ENCODE assay signal across 8 mouse cellular contexts in the genomic region with DNA sequence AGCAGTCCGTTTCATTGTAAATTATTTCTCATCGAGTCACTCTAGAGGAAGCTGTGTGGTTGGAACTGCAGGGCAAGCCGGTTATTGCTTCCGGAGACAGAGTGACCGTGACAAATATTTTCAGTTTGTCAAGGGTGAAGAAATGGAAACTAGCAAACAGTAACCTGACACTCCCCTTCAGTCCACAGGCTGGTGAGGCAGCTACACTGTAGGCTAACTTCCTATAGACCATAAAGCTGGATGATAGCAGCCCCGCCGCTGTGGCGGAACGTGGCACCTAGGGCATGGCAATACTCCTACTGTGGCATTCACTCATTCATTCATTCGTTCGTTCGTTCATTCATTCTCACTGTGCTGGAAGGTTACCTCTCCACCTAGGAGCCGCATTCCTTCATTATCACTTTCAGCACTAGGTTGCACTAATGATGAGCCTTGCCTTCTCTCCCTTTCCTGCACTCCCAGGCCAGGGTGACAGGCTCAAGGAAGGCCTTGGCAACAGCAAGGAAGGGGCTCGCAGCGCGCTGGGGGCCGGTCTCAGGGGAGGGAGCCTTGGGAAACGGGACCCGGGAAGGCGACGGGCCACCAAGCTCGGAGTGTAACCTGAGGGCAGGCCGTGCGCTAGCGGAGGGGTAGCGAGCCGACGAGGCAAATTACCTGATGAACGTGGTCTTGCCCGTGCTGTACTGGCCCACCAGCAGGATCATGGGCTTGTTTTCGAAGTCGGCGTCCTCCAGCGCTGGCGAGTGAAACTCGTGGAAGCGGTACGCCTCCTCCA. TPM values are rescaled to one million over a fixed set of nuclear protein-coding genes. Genes with fewer than 3 reads are reported as not detected.
A peak's percentile ranks its signal among the peaks of the same experiment; 100 is the strongest.
DNase-seq lines count a peak whose midpoint lies in the region; ATAC-seq and TF ChIP-seq lines count a peak whose summit lies in the region.

No protein-coding gene starts in this region.

- intact Hi-C loops in heart, adult 2 months (cut with DNase I): loop anchor here (2.0 to 5.0 kb wide), 3 partner anchors 19 to 176 kb away; no protein-coding TSS in a partner anchor

- TF ChIP-seq CTCF in heart, adult 2 months (IDR thresholded peaks at IDR 0.05): no peak

- H3K9ac ChIP-seq in heart, adult 2 months (ENCODE audit: low read depth, low read length): peak overlapping the region; percentile 92
- H3K9ac ChIP-seq in embryonic facial prominence, embryonic 15.5 days: peak overlapping the region; percentile 60
- H3K9ac ChIP-seq in intestine, embryonic 16.5 days (ENCODE audit: low read depth, low read length): peak overlapping the region; percentile 80
- peak overlapping the region; percentile 81 for H3K9ac ChIP-seq in stomach, embryonic 16.5 days (ENCODE audit: low read length)

- H3K79me2 ChIP-seq in heart, adult 2 months (replicated peaks; ENCODE audit: control insufficient read depth, insufficient read depth, low read length): no peaks in the 10 kb centered on the region

- H3K9me3 ChIP-seq in embryonic facial prominence, embryonic 15.5 days (replicated peaks): no peaks in the 10 kb centered on the region
- H3K9me3 ChIP-seq in intestine, embryonic 16.5 days (ENCODE audit: control insufficient read depth, low read length): no peaks in the 10 kb centered on the region
- no peaks in the 10 kb centered on the region for H3K9me3 ChIP-seq in stomach, embryonic 16.5 days (replicated peaks; ENCODE audit: control insufficient read depth, low read length)

- ATAC-seq in embryonic facial prominence, embryonic 15.5 days (ENCODE audit: insufficient number of reproducible peaks, low FRiP score, low TSS enrichment, low read depth): peak; percentile 45
- ATAC-seq in intestine, embryonic 16.5 days: peak; percentile 64
- ATAC-seq in stomach, embryonic 16.5 days (ENCODE audit: insufficient read depth, low FRiP score): peak; percentile 42; the same call in 1 of the 2 replicates

- peak; percentile 38 for TF ChIP-seq POLR2A in heart, adult 2 months (IDR thresholded peaks at IDR 0.05; ENCODE audit: insufficient read depth, low read depth, low read length)

- TF ChIP-seq EP300 in heart, adult 2 months (IDR thresholded peaks at IDR 0.05; ENCODE audit: insufficient read depth, low read depth, low read length): no peak

- peaks cover 2% of the 10 kb centered on the region for H3K4me1 ChIP-seq in heart, adult 2 months (ENCODE audit: control insufficient read depth, insufficient read depth, low read length)
- H3K4me1 ChIP-seq in embryonic facial prominence, embryonic 15.5 days: peaks cover 13% of the 10 kb centered on the region
- H3K4me1 ChIP-seq in intestine, embryonic 16.5 days (ENCODE audit: control insufficient read depth, insufficient read depth, low read length): no peaks in the 10 kb centered on the region
- 0 out of 2 replicates have a peak, but pooled peaks cover 8% of the 10 kb centered on the region for H3K4me1 ChIP-seq in stomach, embryonic 16.5 days (ENCODE audit: control insufficient read depth, insufficient read depth, low read length)

- peak in 1 of 2 experiments; percentile 46 for DNase-seq in heart, adult 2 months
- no peak for DNase-seq in heart, adult 11 months
- peak; percentile 6 to 14 for DNase-seq in CD8-positive naive resting alpha-beta T cell, adult 2 months (ENCODE audit: low read depth in 2 of 2, low spot score in 2 of 2)
- peak; percentile 27 to 31 for DNase-seq in lung, postnatal 4 days
- no peak for DNase-seq in right cerebral cortex, adult 18-20 months

- under 1% methylated on average over 38 of the region's 38 CpGs for WGBS in heart, adult 2 months
- WGBS in embryonic facial prominence, embryonic 15.5 days: 2% methylated on average over 38 of the region's 38 CpGs
- 1% methylated on average over 38 of the region's 38 CpGs for WGBS in intestine, embryonic 16.5 days
- WGBS in stomach, embryonic 16.5 days: 1% methylated on average over 38 of the region's 38 CpGs

- peak overlapping the region; percentile 100 for H3K4me2 ChIP-seq in embryonic facial prominence, embryonic 15.5 days (replicated peaks)
- peak overlapping the region; percentile 97 for H3K4me2 ChIP-seq in intestine, embryonic 16.5 days (ENCODE audit: low read depth, low read length)
- peak overlapping the region; percentile 98 for H3K4me2 ChIP-seq in stomach, embryonic 16.5 days (ENCODE audit: low read depth, low read length)

- peak overlapping the region; percentile 98 for H3K4me3 ChIP-seq in heart, adult 2 months
- H3K4me3 ChIP-seq in embryonic facial prominence, embryonic 15.5 days (replicated peaks): peak overlapping the region; percentile 74
- peak overlapping the region; percentile 79 for H3K4me3 ChIP-seq in intestine, embryonic 16.5 days (ENCODE audit: low read length)
- peak overlapping the region; percentile 78 for H3K4me3 ChIP-seq in stomach, embryonic 16.5 days (replicated peaks; ENCODE audit: low read length)

- no peaks in the 10 kb centered on the region for H3K27me3 ChIP-seq in heart, adult 2 months (ENCODE audit: control insufficient read depth, insufficient read depth, low read length)
- no peaks in the 10 kb centered on the region for H3K27me3 ChIP-seq in embryonic facial prominence, embryonic 15.5 days
- H3K27me3 ChIP-seq in intestine, embryonic 16.5 days (replicated peaks; ENCODE audit: control insufficient read depth, insufficient read depth, low read length): no peaks in the 10 kb centered on the region
- H3K27me3 ChIP-seq in stomach, embryonic 16.5 days (ENCODE audit: control insufficient read depth, insufficient read depth, low read length): no peaks in the 10 kb centered on the region

- H3K36me3 ChIP-seq in heart, adult 2 months (ENCODE audit: control insufficient read depth, insufficient read depth, low read length): peaks cover 14% of the 10 kb centered on the region
- no peaks in the 10 kb centered on the region for H3K36me3 ChIP-seq in embryonic facial prominence, embryonic 15.5 days
- no peaks in the 10 kb centered on the region for H3K36me3 ChIP-seq in intestine, embryonic 16.5 days (ENCODE audit: control insufficient read depth, insufficient read depth, low read length)
- H3K36me3 ChIP-seq in stomach, embryonic 16.5 days (ENCODE audit: control insufficient read depth, insufficient read depth, low read length): no peaks in the 10 kb centered on the region

- H3K27ac ChIP-seq in heart, adult 2 months: peak overlapping the region; percentile 96
- H3K27ac ChIP-seq in embryonic facial prominence, embryonic 15.5 days (replicated peaks): peak overlapping the region; percentile 68; the same call in 1 of the 2 replicates
- peak overlapping the region; percentile 64 for H3K27ac ChIP-seq in intestine, embryonic 16.5 days (ENCODE audit: low read length)
- peak overlapping the region; percentile 76 for H3K27ac ChIP-seq in stomach, embryonic 16.5 days (ENCODE audit: low read length)

RNA-seq across cellular contexts. Expression of a gene that starts 0.6 kb away (rescaled TPM):
- total RNA-seq in heart, adult 2 months (2021): 100 to 1,000 TPM; 330 to 373 TPM
- polyA plus RNA-seq in heart, adult 2 months (2012; rRNA removed): 213 and 279 TPM in 2 replicates
- polyA plus RNA-seq in embryonic facial prominence, embryonic 15.5 days (2015; fragmentation: Nextera tagmentation; extraction: Ambion mirVana): 59.7 and 67.5 TPM in 2 replicates
- polyA plus RNA-seq in intestine, embryonic 16.5 days (2015; fragmentation: Nextera tagmentation; extraction: Ambion mirVana): 46.0 and 51.7 TPM in 2 replicates
- polyA plus RNA-seq in stomach, embryonic 16.5 days (2015; fragmentation: Nextera tagmentation; extraction: Ambion mirVana): 46.5 and 55.0 TPM in 2 replicates

Comparison
In these comparisons a context has a peak if more than half of its experiments do, and no peak if none do; other contexts are left out.
1. DNase-seq: peak in CD8-positive naive resting alpha-beta T cell, adult 2 months (2 of 2) and lung, postnatal 4 days (2 of 2); none in heart, adult 11 months (single experiment) and right cerebral cortex, adult 18-20 months (single experiment).
2. Peak in every context shown above with its lines, with median percentiles within 50 percentile points of each other: H3K27ac ChIP-seq, H3K4me3 ChIP-seq, H3K9ac ChIP-seq, ATAC-seq and H3K4me2 ChIP-seq.